Mouse (Mus musculus) adrenal gland, postnatal 14 days (tissue): Measurements from ENCODE around the gene Mocs3. TPM values are rescaled to one million over a fixed set of nuclear protein-coding genes. Genes with fewer than 3 reads are reported as not detected.

Source experiments
- DNase-seq: peaks from one replicate; pipeline ENCODE4 v3.0.0; 2021; ENCODE audit warnings: mixed read lengths
- long read RNA-seq, 2 experiments: library from polyadenylated mRNA; stranded (forward); transcript quantifications; one replicate each; pipeline ENCODE4 v2.0.0; 2021
- total RNA-seq: library from RNA; stranded (reverse); gene quantifications from 2 replicates; pipeline ENCODE4 v1.2.3, GENCODE M21; 2021

Mocs3 gene
- total RNA-seq, result 11.9 and 12.2 TPM in 2 replicates
- long read RNA-seq, experiment 1, transcript Mocs3-201 (1 exons, 1,973 nt), result major isoform, 50 of 50 reads
- long read RNA-seq, experiment 1, partial matches to known transcripts, result 0 of 50 reads
- long read RNA-seq, experiment 1, other reads (novel, unspliced or antisense), result 0 of 50 reads
- long read RNA-seq, experiment 2, transcript Mocs3-201 (1 exons, 1,973 nt), result major isoform, 57 of 57 reads
- long read RNA-seq, experiment 2, partial matches to known transcripts, result 0 of 57 reads
- long read RNA-seq, experiment 2, other reads (novel, unspliced or antisense), result 0 of 57 reads

DNA sequence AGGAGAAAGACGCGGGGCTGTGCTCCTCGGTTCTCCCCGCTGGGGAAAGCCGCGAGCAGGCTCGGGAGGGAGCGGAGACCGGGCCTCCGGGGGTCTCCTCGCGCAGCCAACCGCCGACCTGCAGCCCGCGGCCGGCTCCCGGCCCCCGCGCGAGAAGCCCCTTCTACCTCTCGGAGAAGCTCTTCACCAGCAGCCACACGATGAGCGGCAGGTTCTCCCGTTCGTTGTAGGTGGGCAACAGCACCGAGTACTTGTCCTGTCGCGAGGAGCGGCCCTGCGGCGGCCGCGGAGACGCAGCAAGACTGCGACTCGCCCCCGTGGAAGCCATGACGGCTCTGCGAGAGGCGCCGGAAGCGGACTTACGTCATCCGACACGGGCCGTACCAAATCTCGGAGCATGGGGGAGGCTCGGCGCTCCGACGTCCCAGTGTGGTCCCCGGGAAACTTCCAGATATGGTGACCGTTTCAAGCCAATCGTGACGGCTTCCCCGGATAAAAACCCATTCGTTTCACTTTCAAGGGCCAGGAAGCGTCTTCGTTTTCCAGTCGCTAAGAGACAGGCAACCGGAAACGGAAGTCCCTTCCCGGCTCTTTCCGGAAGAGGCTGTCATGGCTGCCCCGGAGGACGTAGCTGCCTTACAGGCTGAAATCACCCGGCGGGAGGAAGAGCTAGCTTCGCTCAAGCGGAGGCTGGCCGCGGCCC lies at the start of gene Mocs3, which contains the start of the genes Gm20716 and Dpm1:
TSS of gene Mocs3 (plus strand) at position 597 of the 703 bp plus-strand sequence.
TSS of gene Gm20716 (minus strand) at position 339 of the 703 bp plus-strand sequence.
TSS of gene Dpm1 (minus strand) at position 566 of the 703 bp plus-strand sequence.
- DNase-seq, result peak; percentile 92

DNA sequence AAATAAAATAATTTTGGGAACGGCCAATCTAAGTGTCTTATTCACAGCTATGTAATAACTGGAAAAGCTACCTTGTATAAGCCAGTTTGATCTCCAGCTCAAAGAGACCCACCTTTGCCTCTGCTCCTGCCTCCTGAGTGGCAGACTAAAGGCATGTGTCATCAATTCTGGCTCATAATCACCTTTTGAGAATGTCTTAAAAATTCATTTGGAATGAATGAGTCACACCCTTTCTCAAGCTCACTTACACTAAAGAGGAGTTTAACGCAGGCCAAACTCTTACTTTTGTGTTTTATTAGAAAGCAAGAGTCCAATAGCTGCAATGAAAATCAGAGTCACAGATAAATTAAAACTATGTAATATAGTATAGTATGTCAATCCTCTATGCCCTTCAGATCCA lies 38.6 kb upstream of the Mocs3 start:
- DNase-seq, result no peak

DNA sequence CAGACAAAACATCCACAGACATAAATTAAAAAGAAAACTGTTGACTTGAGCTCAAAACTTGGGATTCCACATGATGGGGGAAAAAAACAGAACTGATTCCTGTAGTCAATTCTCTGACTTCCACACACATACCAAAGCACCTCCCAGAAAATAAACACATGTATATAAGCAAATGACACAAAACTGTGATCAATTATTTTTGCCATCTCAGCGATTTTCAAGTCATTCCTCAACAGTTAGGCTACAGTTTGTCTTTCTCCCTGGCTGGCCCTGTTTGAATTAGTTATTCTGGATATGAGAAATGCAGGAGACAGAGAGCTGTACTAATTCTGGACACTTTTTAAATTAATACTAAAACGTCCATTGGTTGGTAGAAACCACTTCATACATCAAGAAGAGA lies 36.7 kb upstream of the Mocs3 start:
- no peak for DNase-seq

GRCm38 (mm10) chr2:168195721-168196120 lies 34.7 kb upstream of the Mocs3 start:
- DNase-seq, result no peak

DNA sequence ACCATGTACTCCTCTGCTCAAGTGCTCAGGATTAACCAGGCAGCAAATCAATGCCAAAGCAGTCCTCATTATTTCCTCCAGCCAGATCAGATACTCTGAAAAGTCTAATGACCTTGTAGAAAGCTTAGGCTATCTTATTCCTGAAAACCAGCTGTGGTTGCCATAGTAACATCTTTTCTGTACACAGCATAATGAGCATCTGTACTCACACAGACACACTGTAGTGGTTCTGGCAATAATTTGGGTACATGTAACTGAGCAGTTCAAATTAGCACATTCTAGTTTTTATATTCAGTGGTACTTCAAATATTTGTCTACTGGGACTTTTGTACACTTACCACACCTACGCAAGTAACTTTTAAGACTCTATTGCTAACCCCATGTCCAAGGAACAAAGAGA lies 32.0 kb upstream of the Mocs3 start:
- DNase-seq, result no peak

DNA sequence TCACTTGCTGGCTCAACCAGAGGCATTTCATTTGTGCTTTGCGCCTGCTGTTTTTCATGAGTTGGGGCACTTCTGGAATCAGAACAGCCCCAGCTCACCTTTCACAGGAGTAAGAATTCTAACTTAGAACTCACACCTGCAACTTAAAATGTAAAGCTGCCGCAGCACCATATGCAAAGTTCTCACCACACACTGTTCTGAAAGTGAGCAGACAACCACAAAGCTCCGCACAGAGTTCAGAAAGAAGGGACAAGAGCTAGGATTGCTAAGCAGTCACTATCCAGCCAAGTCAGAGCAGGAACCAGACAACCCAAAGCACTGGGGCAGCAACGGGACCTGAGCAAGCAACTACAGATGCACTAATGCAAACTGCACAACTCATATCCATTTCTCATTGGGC lies 30.9 kb upstream of the Mocs3 start:
- DNase-seq, result no peak

GRCm38 (mm10) chr2:168200014-168200691 lies 30.3 kb upstream of the Mocs3 start:
- no peak for DNase-seq

DNA sequence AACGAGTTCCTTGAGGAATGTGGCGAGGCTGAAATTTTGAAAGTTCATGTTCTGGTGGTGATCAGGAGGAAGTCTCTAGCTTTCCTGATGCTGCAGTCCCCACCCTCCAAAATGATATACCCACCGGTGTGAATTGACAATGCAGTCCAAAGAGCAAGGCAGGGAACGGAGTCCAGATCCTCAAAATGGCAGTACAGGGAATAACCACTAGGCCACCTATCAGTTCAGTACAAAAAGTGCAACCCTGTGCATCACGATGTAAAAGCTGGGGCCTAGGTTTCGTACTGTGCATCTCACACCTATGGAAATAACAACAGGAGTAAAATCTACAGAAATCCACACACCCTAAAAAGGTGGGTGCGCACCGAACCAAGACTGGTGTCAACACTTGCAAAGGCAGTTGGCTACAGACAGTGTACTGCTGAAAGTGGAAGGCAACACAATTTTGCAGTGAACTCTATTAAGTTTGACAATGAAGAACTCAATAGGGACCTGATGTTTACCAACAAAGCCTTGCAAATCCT lies 25.9 kb upstream of the Mocs3 start:
- DNase-seq, result no peak

DNA sequence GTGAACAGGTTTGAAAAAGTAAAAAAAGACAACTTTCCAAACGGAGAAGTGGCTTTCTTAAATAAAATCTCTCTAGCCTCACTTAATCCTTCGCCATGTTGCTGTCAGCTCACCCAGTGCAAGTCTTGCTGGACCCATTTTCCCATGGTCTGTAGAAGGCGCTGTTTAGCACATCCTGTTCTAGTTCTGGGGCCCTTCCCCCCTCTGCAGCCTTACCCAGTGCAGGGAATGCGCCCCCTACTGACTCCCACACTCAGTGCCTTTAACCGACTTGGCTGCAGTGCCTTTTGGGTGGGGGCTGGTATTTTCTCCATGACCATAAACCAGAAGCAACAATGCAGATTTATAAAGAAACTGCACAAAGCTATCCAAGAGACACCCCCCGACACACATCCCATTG lies 25.2 kb upstream of the Mocs3 start:
- DNase-seq, result peak; percentile 96

GRCm38 (mm10) chr2:168205681-168206631 lies 24.5 kb upstream of the Mocs3 start:
- DNase-seq, result peak; percentile 56

DNA sequence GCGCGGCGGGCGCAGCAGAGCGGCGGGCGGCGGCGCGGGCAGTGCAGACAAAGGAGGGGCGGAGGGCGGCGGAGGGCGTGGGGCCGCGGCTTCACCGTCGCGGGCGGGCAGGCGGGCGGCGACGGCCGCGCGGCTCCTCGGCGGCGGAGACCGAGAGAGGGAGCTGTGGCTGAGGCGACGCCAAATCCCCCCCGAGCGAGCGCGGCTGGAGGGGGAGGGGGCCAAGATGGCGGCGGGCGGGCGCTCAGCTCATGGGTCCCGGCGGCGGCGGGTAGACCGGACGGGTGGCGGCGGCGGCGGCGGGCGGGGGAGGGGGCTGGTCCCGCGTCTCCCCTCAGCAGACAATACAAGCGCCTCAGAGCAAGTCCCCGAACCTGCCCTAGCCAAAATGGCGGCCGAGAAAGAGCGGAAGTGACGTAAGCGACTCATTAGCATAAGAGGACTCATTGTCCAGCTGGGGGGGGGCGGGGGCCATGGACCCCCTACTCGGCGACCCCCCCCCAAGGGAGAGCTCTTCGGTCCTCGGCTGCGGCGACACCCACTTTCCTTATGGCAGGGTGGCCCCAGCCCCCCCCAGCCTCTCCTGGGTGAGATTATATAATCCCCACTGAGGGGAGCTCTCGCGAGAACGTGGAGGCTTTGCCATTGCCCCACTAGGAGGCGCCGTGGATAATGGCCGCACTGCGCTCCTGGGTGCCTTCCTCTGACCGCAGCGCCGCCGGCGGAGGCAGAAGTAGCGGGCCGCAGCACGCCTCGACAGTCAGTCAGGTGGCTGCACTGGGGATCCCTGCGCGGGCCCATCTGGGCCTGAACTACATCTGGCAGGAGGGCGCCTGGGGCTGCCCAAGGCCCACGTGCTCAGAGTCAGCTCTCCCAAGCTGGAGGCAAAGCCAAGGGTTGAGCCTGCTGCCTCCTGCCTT lies 23.4 kb upstream of the Mocs3 start, which contains the start of gene Adnp:
TSS of gene Adnp (minus strand) at position 388 of the 920 bp plus-strand sequence.
- DNase-seq, result peak; percentile 99

DNA sequence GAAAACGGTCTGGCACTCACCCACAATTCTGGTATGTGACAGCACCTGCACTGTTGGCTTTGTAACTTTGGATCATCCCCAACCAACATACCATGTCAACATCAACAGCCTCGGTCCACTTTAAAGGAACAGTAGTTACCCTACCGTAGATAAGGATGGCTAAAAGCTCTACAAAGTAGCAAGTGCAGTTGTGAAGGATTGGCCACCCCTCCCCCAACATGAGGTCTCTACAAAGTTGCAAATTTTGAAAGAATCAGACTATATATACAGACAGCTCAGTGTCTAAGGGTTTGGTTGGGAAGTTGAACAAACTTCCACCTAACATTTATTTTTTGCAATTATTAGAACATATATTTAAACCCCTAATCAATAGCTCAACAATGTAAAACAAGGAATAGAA lies 22.5 kb upstream of the Mocs3 start:
- no peak for DNase-seq

DNA sequence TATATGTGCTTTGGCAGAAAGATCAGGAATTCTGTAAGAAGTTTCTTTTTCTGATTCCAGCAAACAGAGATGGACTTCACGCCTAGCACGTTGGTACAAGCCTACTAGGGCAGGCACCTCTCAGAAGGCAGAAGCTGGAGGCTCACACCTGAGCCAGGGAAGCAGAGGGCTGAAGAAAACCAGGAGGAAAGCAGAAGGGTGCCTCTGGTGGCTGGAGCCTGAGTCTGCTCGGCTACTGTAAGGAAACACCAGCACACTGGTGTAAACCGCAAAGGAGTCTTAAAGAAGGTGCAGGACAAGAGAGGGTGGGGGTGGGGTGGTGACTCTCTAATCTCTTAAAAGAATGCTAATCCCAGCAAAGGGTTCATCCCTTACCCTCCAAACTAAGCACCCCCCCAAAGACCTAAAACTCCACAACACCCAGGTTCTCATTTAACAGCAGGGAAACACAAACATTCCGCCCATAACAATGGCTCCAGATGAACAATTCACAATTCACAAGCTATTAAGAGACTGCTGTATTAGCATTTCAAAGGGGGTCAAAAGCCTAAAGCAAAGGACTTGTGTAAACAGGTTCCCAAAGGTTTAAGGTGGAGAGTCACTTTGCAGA lies 16.5 kb upstream of the Mocs3 start:
- no peak for DNase-seq

- no peak for DNase-seq
These were observed 7.1 kb upstream of the Mocs3 start for GRCm38 (mm10) chr2:168223326-168223725.

DNA sequence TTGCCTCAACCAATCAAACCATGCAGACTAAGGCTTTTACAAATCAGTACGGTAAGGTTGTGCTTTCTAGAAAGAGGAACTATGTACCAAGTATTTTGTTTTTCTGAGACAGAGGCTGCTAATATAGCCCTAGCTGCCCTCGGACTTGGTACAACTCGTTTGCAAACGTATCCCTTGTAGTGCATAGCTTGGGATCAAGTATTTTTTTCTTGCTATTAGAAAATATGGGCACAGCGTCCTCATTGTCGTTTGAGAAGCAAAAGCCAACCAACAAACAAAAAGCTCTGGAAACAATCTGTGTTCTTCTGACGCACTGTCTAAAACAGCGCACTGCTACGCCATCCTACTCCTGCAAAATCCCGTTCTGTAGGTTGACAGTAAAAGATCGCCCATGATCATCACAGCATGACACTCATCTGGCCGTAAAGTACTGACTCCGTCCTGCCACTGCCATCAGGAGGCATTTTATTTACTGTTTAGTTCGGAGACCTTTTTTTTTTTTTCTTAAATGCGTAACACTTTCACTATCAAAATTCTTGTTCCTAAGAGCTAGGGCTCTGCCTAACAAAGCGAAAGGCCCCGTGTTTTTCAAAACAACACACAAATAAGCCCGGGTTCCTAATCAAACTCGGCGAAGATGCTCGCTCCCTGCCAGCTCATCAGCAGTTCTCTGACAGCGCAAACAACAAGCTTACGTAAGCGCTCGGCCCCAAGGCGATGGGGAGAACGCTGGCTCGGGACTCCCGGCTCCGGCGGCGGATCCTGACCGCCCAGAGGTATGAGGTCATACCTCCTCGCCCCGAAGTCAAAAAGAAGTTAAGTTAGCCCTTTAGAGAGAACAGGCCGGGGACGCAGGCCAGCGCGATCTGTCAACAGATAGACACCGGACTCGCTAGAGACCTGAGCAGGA lies 1.1 kb upstream of the Mocs3 start:
- DNase-seq, result peak; percentile 78

GRCm38 (mm10) chr2:168230773-168231470 lies 500 bp downstream of the Mocs3 start:
- DNase-seq, result peak; percentile 63

DNA sequence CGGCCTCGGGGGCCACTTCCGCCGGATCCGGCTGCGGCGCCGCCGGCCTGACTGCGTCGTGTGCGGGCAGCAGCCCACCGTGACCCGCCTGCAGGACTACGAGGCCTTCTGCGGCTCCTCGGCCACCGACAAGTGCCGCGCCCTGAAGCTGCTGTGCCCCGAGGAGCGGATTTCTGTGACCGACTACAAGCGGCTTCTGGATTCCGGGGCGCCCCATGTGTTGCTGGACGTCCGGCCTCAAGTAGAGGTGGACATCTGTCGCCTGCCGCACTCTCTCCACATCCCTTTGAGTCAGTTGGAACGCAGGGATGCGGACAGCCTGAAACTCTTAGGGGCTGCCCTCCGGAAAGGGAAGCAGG lies 1.0 kb downstream of the Mocs3 start:
- DNase-seq, result no peak

DNA sequence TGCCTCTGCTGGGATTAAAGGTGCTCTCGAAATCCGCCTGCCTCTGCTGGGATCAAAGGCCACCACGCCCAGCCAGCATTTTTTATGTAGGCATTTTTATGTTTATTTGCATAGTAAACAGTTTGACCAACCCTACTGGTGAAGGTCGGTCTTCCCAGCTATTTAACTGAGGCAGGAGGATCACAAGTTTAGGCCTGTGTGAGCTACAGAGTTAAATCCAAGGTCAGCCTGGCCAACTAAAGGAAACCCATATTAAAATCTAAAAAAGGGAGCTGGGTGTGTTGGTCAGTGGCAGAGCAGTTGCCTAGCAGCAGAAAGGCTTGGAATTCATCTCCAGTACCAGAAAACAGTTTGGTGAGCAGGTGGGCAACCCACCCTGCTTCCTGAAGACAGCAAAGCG lies 2.9 kb downstream of the Mocs3 start:
- DNase-seq, result no peak
